16 mouse cellular contexts compared by ENCODE assay signal in genomic region chr13:107554091-107554490, GRCm38 (mm10).
"Had no signal": no experiment of that assay in that cellular context is flagged by ENCODE, and none has a peak within 500 bp of the region (broad histone marks: within the 10 kb centered on the region; RNA-seq: fewer than 3 reads in every experiment).

No protein-coding gene starts in this region.

- H3K9me3 ChIP-seq: neural tube, embryonic 15.5 days; stomach, embryonic 15.5 days had no signal

- H3K27ac ChIP-seq: neural tube, embryonic 13.5 days; neural tube, embryonic 15.5 days; stomach, embryonic 15.5 days; stomach, postnatal 0 days had no signal

- H3K4me1 ChIP-seq: neural tube, embryonic 13.5 days; neural tube, embryonic 15.5 days; stomach, embryonic 15.5 days had no signal

- H3K36me3 ChIP-seq: neural tube, embryonic 13.5 days; neural tube, embryonic 15.5 days; stomach, embryonic 15.5 days had no signal

- H3K4me3 ChIP-seq: neural tube, embryonic 13.5 days; neural tube, embryonic 15.5 days; stomach, embryonic 15.5 days had no signal

- H3K4me2 ChIP-seq: neural tube, embryonic 13.5 days; neural tube, embryonic 15.5 days; stomach, embryonic 15.5 days had no signal

- DNase-seq: retina, postnatal 1 day; right cerebral cortex, adult 18-20 months; right cerebral cortex, postnatal 14 days; right cerebral cortex, postnatal 25 days; right cerebral cortex, postnatal 4 days; spleen, adult 18-20 months; thymus, adult 18-20 months; thymus, adult 2 months; thymus, postnatal 14 days; thymus, postnatal 25 days; thymus, postnatal 36 days; thymus, postnatal 4 days had no signal

- H3K27me3 ChIP-seq: neural tube, embryonic 13.5 days; neural tube, embryonic 15.5 days; stomach, embryonic 15.5 days had no signal

- H3K9ac ChIP-seq: neural tube, embryonic 13.5 days; neural tube, embryonic 15.5 days; stomach, embryonic 15.5 days had no signal
